In genomic region chr1:174623054-174623453, GRCm38 (mm10) we compare ENCODE assay signal across 16 mouse cellular contexts.
DNase-seq lines count a peak whose midpoint lies in the region; ATAC-seq and TF ChIP-seq lines count a peak whose summit lies in the region.
"Had no signal": no experiment of that assay in that cellular context is flagged by ENCODE, and none has a peak within 500 bp of the region (broad histone marks: within the 10 kb centered on the region; RNA-seq: fewer than 3 reads in every experiment).

No protein-coding gene starts in this region.

- no peak for TF ChIP-seq POLR2A in kidney, adult 2 months (IDR thresholded peaks at IDR 0.05; ENCODE audit: low read depth, low read length)

- H3K36me3 ChIP-seq in kidney, adult 2 months (ENCODE audit: control insufficient read depth, insufficient read depth, low read length) = no peaks in the 10 kb centered on the region
- no peaks in the 10 kb centered on the region for H3K36me3 ChIP-seq in forebrain, embryonic 15.5 days
- H3K36me3 ChIP-seq: intestine, embryonic 15.5 days; liver, embryonic 15.5 days; neural tube, embryonic 15.5 days had no signal

- no peak overlapping the region for H3K9ac ChIP-seq in forebrain, embryonic 15.5 days (replicated peaks)
- H3K9ac ChIP-seq: intestine, embryonic 15.5 days; liver, embryonic 15.5 days; neural tube, embryonic 15.5 days had no signal

- no peaks in the 10 kb centered on the region for H3K4me1 ChIP-seq in kidney, adult 2 months (ENCODE audit: control insufficient read depth, insufficient read depth, low read length)
- no peaks in the 10 kb centered on the region for H3K4me1 ChIP-seq in forebrain, embryonic 15.5 days
- H3K4me1 ChIP-seq: intestine, embryonic 15.5 days; liver, embryonic 15.5 days had no signal

- peak; percentile 18; the same call in 1 of the 2 replicates for ATAC-seq in megakaryocyte, adult 5-6 weeks (ENCODE audit: poor library complexity, severe bottlenecking)
- no peak for ATAC-seq in frontal cortex, adult (ENCODE audit: low TSS enrichment)
- ATAC-seq in forebrain, embryonic 15.5 days (replicated peaks) = no peak
- ATAC-seq: intestine, embryonic 15.5 days had no signal

- H3K4me3 ChIP-seq in kidney, adult 2 months (ENCODE audit: insufficient read depth, low read depth, low read length) = no peak overlapping the region
- no peak overlapping the region for H3K4me3 ChIP-seq in forebrain, embryonic 15.5 days
- H3K4me3 ChIP-seq: intestine, embryonic 15.5 days; liver, embryonic 15.5 days; neural tube, embryonic 15.5 days had no signal

- no peak overlapping the region for H3K4me2 ChIP-seq in forebrain, embryonic 15.5 days (replicated peaks)
- H3K4me2 ChIP-seq: intestine, embryonic 15.5 days; liver, embryonic 15.5 days; neural tube, embryonic 15.5 days had no signal

- H3K27ac ChIP-seq in kidney, adult 2 months (ENCODE audit: insufficient read depth, low read depth, low read length) = no peak overlapping the region
- no peak overlapping the region for H3K27ac ChIP-seq in forebrain, embryonic 15.5 days (replicated peaks)
- H3K27ac ChIP-seq: intestine, embryonic 15.5 days; liver, embryonic 15.5 days; neural tube, embryonic 15.5 days had no signal

- H3K9me3 ChIP-seq in forebrain, embryonic 15.5 days = no peaks in the 10 kb centered on the region
- H3K9me3 ChIP-seq: intestine, embryonic 15.5 days; liver, embryonic 15.5 days; neural tube, embryonic 15.5 days had no signal

- no peak for TF ChIP-seq CTCF in kidney, adult 2 months (conservative IDR thresholded peaks at IDR 0.05; ENCODE audit: insufficient read depth, insufficient read length, low read depth, low read length)

- 31% methylated on average over 3 of the region's 3 CpGs for WGBS in kidney, adult 2 months
- WGBS in forebrain, embryonic 15.5 days = 43% methylated on average over 3 of the region's 3 CpGs

- peak; percentile 8 for DNase-seq in kidney, postnatal 14 days
- DNase-seq in kidney, adult 2 months = no peak
- DNase-seq in Muller cell, postnatal 12 days (ENCODE audit: inconsistent ontology term) = peak; percentile 9
- peak; percentile 26 for DNase-seq in adipocyte (ENCODE audit: low spot score)
- DNase-seq: cerebellum, postnatal 25 days; heart, adult 11 months; heart, postnatal 14 days; midbrain, embryonic 14.5 days; right cerebral cortex, postnatal 4 days; thymus, postnatal 25 days had no signal

- no peaks in the 10 kb centered on the region for H3K27me3 ChIP-seq in kidney, adult 2 months (replicated peaks; ENCODE audit: control insufficient read depth, insufficient read depth, low read length)
- H3K27me3 ChIP-seq in forebrain, embryonic 15.5 days = no peaks in the 10 kb centered on the region
- H3K27me3 ChIP-seq: intestine, embryonic 15.5 days; liver, embryonic 15.5 days; neural tube, embryonic 15.5 days had no signal
